Mouse (Mus musculus) bone marrow macrophage, adult 2 months (primary cell): ENCODE results near the gene Sp2. TPM values are rescaled to one million over a fixed set of nuclear protein-coding genes. Genes with fewer than 3 reads are reported as not detected.

ENCODE experiments used
- H3K27ac ChIP-seq: 2 replicates; pipeline ENCODE4 v1.5.1; 2012; ENCODE audit warnings: low read depth, low read length; ENCODE audit not compliant: insufficient read depth
- H3K4me1 ChIP-seq: 2 replicates; pipeline ENCODE4 v1.6.1; 2012; ENCODE audit warnings: low read length; ENCODE audit not compliant: control insufficient read depth, insufficient read depth
- H3K4me3 ChIP-seq: 2 replicates; pipeline ENCODE4 v1.5.1; 2012; ENCODE audit warnings: mild to moderate bottlenecking, low read length, moderate library complexity; ENCODE audit not compliant: insufficient read depth
- CTCF ChIP-seq: IDR thresholded peaks from 2 replicates; pipeline ENCODE4 v1.5.1; 2012; ENCODE audit warnings: low read depth, mild to moderate bottlenecking, low read length, moderate library complexity
- POLR2A ChIP-seq: IDR thresholded peaks from 2 replicates; pipeline ENCODE4 v1.6.1; 2012; ENCODE audit warnings: mild to moderate bottlenecking, low read depth, low read length, borderline replicate concordance
- polyA plus RNA-seq: library from polyadenylated mRNA; stranded (reverse); fragments of >200 nt; gene quantifications from 2 replicates; pipeline ENCODE4 v1.2.4, GENCODE M21; 2012; ENCODE audit not compliant: missing spikeins, insufficient read depth, insufficient read length

The Sp2 gene
- polyA plus RNA-seq, result 18.1 and 22.3 TPM in 2 replicates

DNA sequence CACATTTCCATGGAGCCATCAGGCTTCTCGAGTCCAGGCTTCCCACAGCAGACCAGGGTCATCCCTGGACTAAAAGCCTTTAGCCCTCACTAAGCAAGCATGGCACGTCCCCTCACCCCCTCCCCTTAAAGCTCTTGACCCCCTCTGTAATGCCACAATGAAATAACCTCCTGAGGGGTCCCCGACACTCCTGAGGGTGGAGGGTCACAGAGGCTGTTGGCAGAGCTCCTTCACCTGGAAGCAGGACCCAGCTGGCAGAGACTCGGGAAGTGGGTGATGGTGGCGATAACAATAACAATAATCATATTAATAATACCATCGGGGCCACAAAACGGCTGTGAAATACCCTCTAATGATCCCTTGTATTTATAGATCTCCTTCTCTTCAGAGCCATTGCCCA is at the start of gene Sp2:
Gene Sp2, minus strand, starts transcription at position 101 of the 400 bp plus-strand sequence.
- H3K4me3 ChIP-seq, result no peak within 1 kb of the TSS
- peaks cover 6% of the 10 kb centered on the region for H3K4me1 ChIP-seq
- TF ChIP-seq POLR2A, result no peak
- TF ChIP-seq CTCF, result no peak
- H3K27ac ChIP-seq, result no peak within 1 kb of the TSS

DNA sequence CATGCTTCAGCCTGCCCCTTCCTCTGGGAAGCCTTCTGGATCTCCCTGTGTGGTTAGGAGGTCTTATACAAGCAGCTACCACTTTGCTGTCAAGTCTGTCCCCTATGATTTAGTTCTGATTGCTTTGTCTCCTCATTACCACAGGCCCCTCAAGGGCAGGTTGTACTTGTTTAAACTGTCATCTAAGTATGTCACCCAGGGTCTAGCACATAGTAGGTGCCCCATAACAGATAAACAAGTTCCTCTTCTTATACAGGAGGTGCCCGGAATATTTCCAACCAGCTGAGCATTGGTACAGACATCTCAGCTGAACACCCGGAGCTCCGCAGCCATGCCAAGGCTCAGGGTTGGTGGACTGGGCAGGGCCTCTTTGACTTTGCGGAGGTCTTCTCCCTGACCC is 49.7 kb upstream of the Sp2 start:
- Histone ChIP-seq H3K4me1 (peaks cover 3% of the 10 kb centered on the region; the same call in 1 of the 2 replicates), H3K27ac (no peak overlapping the region), H3K4me3 (no peak overlapping the region)
- TF ChIP-seq POLR2A, result no peak
- TF ChIP-seq CTCF, result no peak

DNA sequence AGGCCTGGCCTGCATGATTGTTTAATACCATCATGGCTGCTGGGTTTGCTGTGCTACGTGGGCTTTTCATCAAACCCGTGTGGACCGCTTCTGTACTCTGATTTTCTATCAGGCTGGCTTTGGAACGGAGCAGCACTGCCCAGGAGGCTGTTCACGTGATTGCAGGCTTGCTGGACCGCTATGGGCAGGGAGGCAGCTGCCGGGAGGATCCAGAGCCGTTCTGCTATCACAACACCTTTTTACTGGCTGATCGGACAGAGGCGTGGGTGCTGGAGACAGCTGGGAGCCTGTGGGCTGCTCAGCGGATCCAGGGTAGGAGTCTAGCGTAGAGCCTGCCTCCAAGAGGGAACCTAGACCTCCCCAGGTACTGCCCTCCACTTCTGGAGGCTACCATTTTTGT is 49.2 kb upstream of the Sp2 start:
- H3K4me3 ChIP-seq, result no peak overlapping the region
- H3K27ac ChIP-seq, result no peak overlapping the region
- H3K4me1 ChIP-seq, result peaks cover 3% of the 10 kb centered on the region; the same call in 1 of the 2 replicates
- TF ChIP-seq POLR2A (no peak), CTCF (no peak)

DNA sequence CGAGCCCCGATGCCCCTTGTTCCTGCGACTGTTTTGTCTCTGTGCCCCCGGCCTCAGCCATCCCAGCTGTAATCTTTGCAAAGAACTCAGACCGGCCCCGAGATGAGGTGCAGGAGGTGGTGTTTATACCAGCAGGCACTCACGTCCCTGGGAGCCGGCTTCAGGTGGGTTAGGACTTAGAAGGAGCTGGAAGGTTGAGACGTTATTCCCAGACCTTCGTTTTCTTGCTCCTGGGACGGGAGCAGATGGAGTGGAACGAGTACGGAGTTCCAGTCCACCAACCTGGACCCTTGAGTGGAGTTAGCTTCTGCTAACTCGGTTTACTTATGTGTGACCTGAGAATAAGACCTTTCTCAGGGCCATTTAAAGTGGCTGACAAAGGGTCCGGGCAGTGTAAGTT is 47.7 kb upstream of the Sp2 start:
- H3K27ac ChIP-seq, result no peak overlapping the region
- H3K4me1 ChIP-seq, result peaks cover 8% of the 10 kb centered on the region
- no peak for TF ChIP-seq CTCF
- TF ChIP-seq POLR2A, result no peak
- H3K4me3 ChIP-seq, result peak overlapping the region; percentile 74

DNA sequence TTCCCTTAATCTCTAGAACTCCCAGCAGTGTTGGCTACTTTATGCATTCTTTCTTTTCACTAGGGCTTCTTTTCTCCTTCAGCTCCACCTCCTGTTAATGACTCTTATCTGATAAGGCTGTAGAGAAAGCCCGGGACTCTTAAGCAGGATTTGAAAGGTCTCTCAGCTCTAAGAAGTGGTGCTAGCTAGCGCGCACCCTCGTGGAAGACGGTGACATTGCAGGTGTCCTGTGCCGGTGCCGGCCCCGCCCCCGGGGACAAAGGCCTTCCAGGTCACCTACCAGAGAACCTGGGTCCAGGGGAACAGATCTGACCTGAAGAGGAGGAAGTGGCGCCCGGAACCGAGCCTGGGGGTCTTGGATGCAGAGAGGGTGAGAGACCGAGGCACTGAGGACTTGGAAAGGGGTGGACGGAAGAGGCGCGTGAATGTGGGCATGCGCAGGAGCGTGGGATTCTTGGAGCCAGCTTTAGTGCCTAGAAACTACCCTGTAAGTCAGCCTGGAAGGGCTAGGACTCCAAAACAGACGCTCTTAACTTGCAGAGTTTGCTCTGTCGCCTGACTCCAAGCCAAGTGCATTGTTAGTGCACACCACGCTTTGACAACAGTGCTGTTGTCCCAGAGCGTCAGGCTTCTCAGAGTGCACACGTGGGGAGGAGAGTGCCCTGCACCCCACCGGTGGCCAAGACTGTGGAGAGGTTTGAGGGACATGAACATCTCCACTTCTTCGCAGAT is 47.1 kb upstream of the Sp2 start, which contains the start of gene Scrn2:
Gene Scrn2, plus strand, starts transcription at position 253 of the 732 bp plus-strand sequence.
- peak within 1 kb of the TSS; percentile 74 for H3K4me3 ChIP-seq
- peaks cover 8% of the 10 kb centered on the region for H3K4me1 ChIP-seq
- no peak within 1 kb of the TSS for H3K27ac ChIP-seq
- TF ChIP-seq CTCF, result peak; percentile 50; the same call in 1 of the 2 replicates
- TF ChIP-seq POLR2A, result no peak

DNA sequence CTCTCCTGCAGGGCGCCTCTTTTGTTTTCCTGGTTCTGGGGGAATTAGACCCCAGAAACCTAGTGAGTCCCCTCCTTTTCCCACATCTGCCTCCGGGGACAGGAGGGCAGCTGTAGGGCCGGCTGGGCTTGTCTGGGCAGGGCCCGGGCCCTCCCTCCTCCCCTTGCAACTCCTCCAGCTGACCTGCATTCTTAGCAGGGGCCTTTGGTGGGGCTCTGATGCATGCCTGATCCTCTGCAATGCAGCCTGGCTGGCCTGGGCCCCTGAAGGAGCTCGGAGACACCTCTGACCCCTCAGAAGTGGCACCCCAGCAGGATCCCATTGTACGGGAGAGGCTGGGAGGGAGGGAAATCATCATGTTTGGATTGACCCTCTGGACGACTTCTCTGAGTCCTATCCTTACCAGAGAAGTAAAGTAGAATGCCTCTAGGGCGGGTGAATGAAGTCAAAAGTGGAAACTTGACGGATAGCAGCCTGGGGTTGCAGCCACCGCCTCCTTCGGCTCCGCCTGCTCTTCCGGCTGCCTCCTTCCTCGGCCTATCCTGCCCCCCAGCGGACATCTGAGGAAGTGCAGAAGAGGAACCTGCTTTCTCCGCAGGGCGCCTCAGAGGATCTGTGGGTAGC is 43.1 kb upstream of the Sp2 start:
- Histone ChIP-seq H3K4me3 (peak overlapping the region; percentile 38), H3K27ac (no peak overlapping the region), H3K4me1 (peaks cover 10% of the 10 kb centered on the region)
- TF ChIP-seq POLR2A, result no peak
- peak; percentile 45 for TF ChIP-seq CTCF

DNA sequence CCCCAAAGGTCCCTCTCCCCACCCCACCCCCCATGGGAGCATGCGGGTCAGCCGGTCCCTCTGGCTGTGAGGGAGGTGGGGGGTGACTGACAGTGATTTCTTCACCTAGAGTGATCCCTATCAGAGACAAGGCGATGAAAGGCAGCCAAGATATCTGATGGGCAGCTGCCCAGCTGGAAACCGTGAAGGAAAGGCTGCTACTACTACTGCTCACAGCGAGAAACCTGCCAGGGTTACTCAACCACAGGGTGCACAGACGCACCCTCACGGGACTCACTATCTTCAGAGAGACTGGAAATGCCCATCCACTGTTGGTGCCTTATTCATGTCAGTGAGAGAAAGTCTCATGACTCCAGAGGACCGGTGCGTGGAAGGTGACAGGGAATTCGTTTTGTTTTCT is 42.2 kb upstream of the Sp2 start:
- no peak for TF ChIP-seq POLR2A
- no peak for TF ChIP-seq CTCF
- no peak overlapping the region for H3K27ac ChIP-seq
- no peak overlapping the region for H3K4me3 ChIP-seq
- peaks cover 7% of the 10 kb centered on the region for H3K4me1 ChIP-seq

DNA sequence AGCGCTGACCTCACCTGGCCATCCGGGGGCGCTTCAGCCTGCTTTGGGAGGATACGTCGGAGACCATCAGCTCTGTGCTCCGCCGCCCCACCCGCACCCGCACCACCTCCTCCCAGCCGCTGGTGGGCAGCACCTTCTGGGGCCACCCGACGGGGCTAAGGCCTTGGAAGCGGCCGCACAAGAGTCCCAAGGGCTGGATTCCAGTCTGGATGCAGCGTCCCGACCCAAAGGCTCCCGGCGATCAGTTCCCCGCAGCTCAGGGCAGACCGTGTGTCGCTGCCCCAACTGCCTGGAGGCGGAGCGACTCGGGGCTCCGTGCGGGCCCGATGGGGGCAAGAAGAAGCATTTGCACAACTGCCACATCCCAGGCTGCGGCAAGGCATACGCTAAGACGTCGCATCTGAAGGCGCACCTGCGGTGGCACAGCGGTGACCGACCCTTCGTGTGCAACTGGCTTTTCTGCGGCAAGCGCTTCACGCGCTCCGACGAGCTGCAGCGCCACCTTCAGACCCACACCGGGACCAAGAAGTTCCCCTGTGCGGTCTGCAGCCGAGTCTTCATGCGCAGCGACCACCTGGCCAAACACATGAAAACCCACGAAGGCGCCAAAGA is 39.2 kb upstream of the Sp2 start:
- no peak overlapping the region for H3K27ac ChIP-seq
- H3K4me1 ChIP-seq, result peaks cover 7% of the 10 kb centered on the region
- no peak for TF ChIP-seq POLR2A
- TF ChIP-seq CTCF, result peak; percentile 46
- peak overlapping the region; percentile 88 for H3K4me3 ChIP-seq

DNA sequence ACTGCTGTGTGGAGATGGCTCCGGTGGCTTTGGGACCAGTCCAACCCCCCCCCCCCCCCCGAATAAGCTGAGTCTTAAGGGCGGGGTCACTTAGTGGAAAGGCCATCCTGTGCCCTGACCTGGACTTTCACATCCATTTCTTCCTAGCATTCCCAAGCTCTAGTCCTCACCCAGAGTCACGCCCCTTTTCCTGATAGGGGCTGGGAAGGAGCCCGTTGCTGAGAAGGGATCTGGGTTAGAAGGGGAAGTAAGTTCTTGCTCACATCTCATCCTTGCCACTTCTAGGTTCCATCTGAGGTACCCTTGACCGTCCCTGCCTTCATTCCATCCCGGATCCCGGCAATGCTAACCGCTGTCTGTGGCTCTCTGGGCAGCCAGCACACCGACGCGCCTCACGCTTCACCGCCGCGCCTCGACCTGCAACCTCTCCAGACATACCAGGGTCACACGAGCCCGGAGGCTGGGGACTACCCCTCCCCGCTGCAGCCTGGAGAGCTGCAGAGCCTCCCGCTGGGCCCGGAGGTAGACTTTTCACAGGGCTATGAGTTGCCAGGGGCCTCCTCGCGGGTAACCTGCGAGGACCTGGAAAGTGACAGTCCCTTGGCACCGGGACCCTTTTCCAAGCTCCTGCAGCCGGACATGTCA is 38.5 kb upstream of the Sp2 start:
- Histone ChIP-seq H3K4me3 (peak overlapping the region; percentile 88; the same call in 1 of the 2 replicates), H3K4me1 (peaks cover 7% of the 10 kb centered on the region), H3K27ac (no peak overlapping the region)
- TF ChIP-seq CTCF (no peak), POLR2A (no peak)
